Mouse (Mus musculus) stomach, postnatal 0 days (tissue): ENCODE results near the gene Sesn2.
A peak's percentile ranks its signal among the peaks of the same experiment; 100 is the strongest.

ENCODE experiments used
- CTCF ChIP-seq: IDR thresholded peaks from 2 replicates; pipeline ENCODE4 v1.5.1; 2016; ENCODE audit warnings: antibody characterized with exemption, low read depth, mild to moderate bottlenecking, moderate library complexity
- EP300 ChIP-seq: optimal IDR thresholded peaks from 2 replicates; pipeline ENCODE3; 2016; ENCODE audit warnings: antibody characterized with exemption

DNA sequence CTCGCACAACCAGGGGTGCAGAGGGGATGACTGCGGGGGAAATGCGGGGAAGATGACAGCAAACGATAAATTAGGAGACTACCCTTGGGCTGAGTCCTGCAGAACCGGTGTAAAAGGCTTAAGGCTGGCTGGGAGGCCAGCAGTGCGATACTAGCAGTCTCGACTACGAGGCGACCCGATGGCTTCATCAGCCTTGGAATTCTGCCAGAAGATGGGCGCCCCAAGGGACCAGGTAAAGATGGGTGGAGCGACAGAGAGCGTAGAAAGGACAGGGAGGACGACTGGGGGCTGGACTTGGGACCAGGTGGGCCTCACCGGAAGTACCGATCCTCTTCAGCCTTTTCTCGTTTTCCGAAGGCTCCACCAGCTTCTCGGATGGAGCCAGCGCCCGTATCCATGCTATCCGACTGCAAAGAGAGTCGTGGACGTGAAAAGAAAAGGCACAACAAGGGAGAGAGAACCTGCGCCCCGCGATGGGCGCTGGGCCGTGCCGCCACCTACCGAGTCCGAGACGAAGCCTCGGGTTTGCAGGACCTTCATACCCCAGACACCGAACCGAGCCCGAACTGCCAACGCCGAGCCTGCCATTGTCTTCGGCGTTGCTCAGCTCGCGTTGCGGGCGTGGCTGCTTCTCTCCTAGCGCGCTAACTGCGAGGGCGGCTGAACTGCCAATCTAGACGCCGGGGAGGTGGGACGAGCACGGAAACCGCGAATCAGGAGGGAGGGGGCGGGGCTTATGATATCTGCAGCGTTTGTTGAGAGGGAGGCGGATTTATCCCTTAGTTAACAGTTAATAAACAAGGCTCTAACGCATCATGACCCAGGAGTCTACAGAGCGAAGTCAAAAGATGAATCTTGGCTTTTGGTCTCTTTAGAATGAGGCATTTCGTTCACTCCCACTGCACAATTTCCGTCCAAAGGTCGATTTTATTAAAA is 22.9 kb upstream of the Sesn2 start, which contains the start of gene Atpif1:
- TF ChIP-seq CTCF (0 out of 2 replicates have a peak, but pooled peaks have one; percentile 25), EP300 (no peak)
